Mouse (Mus musculus) left cerebral cortex, adult 2 months (tissue): ENCODE measurements around the gene Slc28a1. TPM values are rescaled to one million over a fixed set of nuclear protein-coding genes. Genes with fewer than 3 reads are reported as not detected.
"Not testable (repeated sequence)": the region's sequence is repeated elsewhere in the genome, so short reads cannot be mapped to it uniquely, and the experiment has no call there.

Source experiments
- DNase-seq, 2 experiments: peaks; one replicate each; pipeline ENCODE4 v3.0.0; 2021 to 2022; ENCODE audit warnings: low spot score in 2 of 2, mixed read lengths in 1 of 2; ENCODE audit errors: extremely low spot score in 1 of 2
- H3K27ac ChIP-seq: fragments of 200-600 bp; 2 replicates; pipeline ENCODE4 v1.8.1; 2022
- H3K4me3 ChIP-seq: fragments of 200-600 bp; 2 replicates; pipeline ENCODE4 v1.8.1; 2022
- CTCF ChIP-seq: fragments of 200-600 bp; IDR thresholded peaks from 2 replicates; pipeline ENCODE4 v1.8.1; 2022; ENCODE audit warnings: antibody characterized with exemption, mild to moderate bottlenecking, moderate library complexity
- intact Hi-C: fragments of 180-260 bp; cut with DNase I; formaldehyde crosslinking; loops from one replicate; pipeline ENCODE4 v1.15.1; 2025
- total RNA-seq, 2 experiments: library from RNA; stranded (reverse); gene quantifications; 2 replicates each; pipeline ENCODE4 v1.2.3; 2021

Gene Slc28a1
- total RNA-seq, 2 experiments from 2014 or later, result 0.11 to 0.23 TPM

GRCm38 (mm10) chr7:81132851-81133279 lies 18.3 kb downstream of the Slc28a1 start:
- no peak overlapping the region for H3K27ac ChIP-seq
- H3K4me3 ChIP-seq, result no peak overlapping the region
- no peak for DNase-seq
- TF ChIP-seq CTCF, result no peak
- intact Hi-C loops, result loop anchor here (5.0 kb wide), 1 partner anchor 141 kb away; the partner anchor contains the start of gene Zfp592

- no peak for DNase-seq
- no peak overlapping the region; the same call in 1 of the 2 replicates for H3K27ac ChIP-seq
- TF ChIP-seq CTCF, result no peak
- H3K4me3 ChIP-seq, result no peak overlapping the region
- intact Hi-C loops, result loop anchor here (5.0 kb wide), 1 partner anchor 141 kb away; the partner anchor contains the start of gene Zfp592
Measured at GRCm38 (mm10) chr7:81133416-81133815, 18.8 kb downstream of the Slc28a1 start.

- H3K27ac ChIP-seq, result no peak overlapping the region; the same call in 1 of the 2 replicates
- intact Hi-C loops, result loop anchor here (5.0 kb wide), 1 partner anchor 142 kb away; the partner anchor contains the start of gene Zfp592
Measured at GRCm38 (mm10) chr7:81133941-81134340, 19.3 kb downstream of the Slc28a1 start.

GRCm38 (mm10) chr7:81134614-81135067 lies 20.0 kb downstream of the Slc28a1 start:
- intact Hi-C loops, result loop anchor here (5.0 kb wide), 1 partner anchor 142 kb away; the partner anchor contains the start of gene Zfp592
- peak; percentile 52 to 67 for DNase-seq
- peak overlapping the region; percentile 27; the same call in 1 of the 2 replicates for H3K4me3 ChIP-seq
- peak overlapping the region; percentile 47; the same call in 1 of the 2 replicates for H3K27ac ChIP-seq
- peak; percentile 34 for TF ChIP-seq CTCF

More at GRCm38 (mm10) chr7:81133941-81134340, 19.3 kb downstream of the Slc28a1 start:
- no peak for TF ChIP-seq CTCF
- no peak overlapping the region for H3K4me3 ChIP-seq
- no peak for DNase-seq

- intact Hi-C loops, result no loop called here
- no peak for DNase-seq
Measured at GRCm38 (mm10) chr7:81137292-81137691, 22.7 kb downstream of the Slc28a1 start.

GRCm38 (mm10) chr7:81139100-81139499 lies 24.5 kb downstream of the Slc28a1 start:
- Histone ChIP-seq H3K27ac (no peak overlapping the region), H3K4me3 (no peak overlapping the region)
- DNase-seq, result no peak
- intact Hi-C loops, result no loop called here
- TF ChIP-seq CTCF, result no peak

More at GRCm38 (mm10) chr7:81137292-81137691, 22.7 kb downstream of the Slc28a1 start:
- no peak for TF ChIP-seq CTCF
- no peak overlapping the region for H3K27ac ChIP-seq
- H3K4me3 ChIP-seq, result no peak overlapping the region

GRCm38 (mm10) chr7:81139671-81140404 lies 25.2 kb downstream of the Slc28a1 start:
- H3K4me3 ChIP-seq, result no peak overlapping the region
- TF ChIP-seq CTCF, result no peak
- intact Hi-C loops, result no loop called here
- no peak for DNase-seq
- no peak overlapping the region for H3K27ac ChIP-seq

GRCm38 (mm10) chr7:81141541-81141940 lies 26.9 kb downstream of the Slc28a1 start:
- no peak for TF ChIP-seq CTCF
- no peak overlapping the region for H3K27ac ChIP-seq
- intact Hi-C loops, result no loop called here
- DNase-seq, result no peak
- H3K4me3 ChIP-seq, result no peak overlapping the region

- H3K27ac ChIP-seq, H3K4me3 ChIP-seq, intact Hi-C loops, DNase-seq: not testable (repeated sequence)
Measured at GRCm38 (mm10) chr7:81143056-81143455, 28.5 kb downstream of the Slc28a1 start.

- H3K4me3 ChIP-seq, result no peak overlapping the region
- DNase-seq, result no peak
- intact Hi-C loops, result loop anchor here (10.0 kb wide), 2 partner anchors 265 to 415 kb away; no protein-coding TSS in a partner anchor
- TF ChIP-seq CTCF, result no peak
- H3K27ac ChIP-seq, result no peak overlapping the region
Measured at GRCm38 (mm10) chr7:81149759-81150158, 35.2 kb downstream of the Slc28a1 start.

GRCm38 (mm10) chr7:81151216-81151615 lies 36.6 kb downstream of the Slc28a1 start:
- DNase-seq, result no peak
- Histone ChIP-seq H3K4me3 (no peak overlapping the region), H3K27ac (no peak overlapping the region)
- no peak for TF ChIP-seq CTCF
- intact Hi-C loops, result loop anchor here (10.0 kb wide), 2 partner anchors 266 to 416 kb away; no protein-coding TSS in a partner anchor

- intact Hi-C loops, result loop anchor here (10.0 kb wide), 2 partner anchors 268 to 418 kb away; no protein-coding TSS in a partner anchor
- Histone ChIP-seq H3K4me3 (no peak overlapping the region), H3K27ac (no peak overlapping the region)
- TF ChIP-seq CTCF, result no peak
- DNase-seq, result no peak
Measured at GRCm38 (mm10) chr7:81152306-81152705, 37.7 kb downstream of the Slc28a1 start.
